Mouse (Mus musculus) heart, adult 2 months (tissue): ENCODE measurements around the gene Slc25a39.

Source experiments
- CTCF ChIP-seq: fragments of 200-600 bp; IDR thresholded peaks from 2 replicates; pipeline ENCODE4 v1.8.1; 2022; ENCODE audit warnings: antibody characterized with exemption, mild to moderate bottlenecking, moderate library complexity
- EP300 ChIP-seq: fragments of 200-500 bp; IDR thresholded peaks from 2 replicates; pipeline ENCODE4 v1.6.1; 2011; ENCODE audit warnings: low read depth, low read length, control low read depth; ENCODE audit not compliant: insufficient read depth

DNA sequence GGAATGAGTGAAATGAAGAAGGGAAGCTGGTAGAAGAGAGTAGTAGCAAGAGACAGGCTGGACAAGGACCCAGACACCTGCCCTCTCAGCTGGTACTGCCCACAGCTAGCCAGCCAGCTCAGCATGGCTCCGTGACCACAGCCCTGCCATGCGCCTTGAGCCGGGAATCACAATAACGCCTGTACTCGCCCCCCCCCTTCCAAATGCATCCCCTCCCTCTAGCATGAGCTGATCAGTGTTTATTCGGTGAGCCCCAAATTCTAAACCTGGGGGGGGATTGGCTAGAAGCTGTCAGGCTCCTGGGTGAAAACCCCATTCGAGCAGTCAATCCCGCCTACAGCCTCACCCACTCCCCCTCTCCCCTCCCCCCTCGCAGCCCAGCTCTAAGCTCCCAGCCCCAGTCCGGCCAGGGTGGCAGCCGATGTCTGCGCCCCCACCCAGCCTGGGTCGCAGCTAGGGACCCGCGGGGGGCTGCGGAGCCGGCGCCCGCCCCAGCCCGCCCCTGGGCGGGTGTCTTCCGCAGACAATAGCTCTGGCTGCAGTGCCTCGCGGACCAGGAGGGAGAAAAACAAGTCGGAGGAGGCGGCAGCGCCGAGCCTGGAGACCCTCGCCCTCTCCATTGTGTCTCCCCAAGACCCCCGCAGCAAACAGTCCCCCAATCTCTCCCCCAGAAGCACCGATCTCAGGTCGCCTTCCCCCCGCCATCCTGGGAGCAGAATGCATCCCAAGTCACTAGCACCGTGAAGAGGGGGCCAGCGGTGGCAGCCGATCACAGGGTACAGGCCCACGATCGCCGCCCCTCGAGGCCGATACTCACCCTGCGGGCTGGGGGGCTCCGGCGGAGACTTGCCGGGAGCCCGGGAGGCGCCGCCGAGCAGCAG is 39.1 kb upstream of the Slc25a39 start:
- TF ChIP-seq CTCF: no peak
- no peak for TF ChIP-seq EP300
